In genomic region chr5:146750273-146750672, GRCm38 (mm10) we compare ENCODE assay signal across 13 mouse cellular contexts. TPM values are rescaled to one million over a fixed set of nuclear protein-coding genes. Genes with fewer than 3 reads are reported as not detected.
DNase-seq lines count a peak whose midpoint lies in the region; ATAC-seq and TF ChIP-seq lines count a peak whose summit lies in the region.
"Had no signal": no experiment of that assay in that cellular context is flagged by ENCODE, and none has a peak within 500 bp of the region (broad histone marks: within the 10 kb centered on the region; RNA-seq: fewer than 3 reads in every experiment).

No protein-coding gene starts in this region.

- ATAC-seq in erythroblast, adult 5-6 weeks (replicated peaks; ENCODE audit: low FRiP score, poor library complexity, severe bottlenecking): 0 out of 2 replicates have a peak, but pooled peaks have one; percentile 7
- ATAC-seq in CD4-positive, CD25-positive, alpha-beta regulatory T cell, adult 4 months: no peak

- no peak overlapping the region for H3K4me3 ChIP-seq in layer of hippocampus, adult 2 months
- H3K4me3 ChIP-seq: heart, embryonic 13.5 days; left cerebral cortex, adult 2 months; neural tube, embryonic 12.5 days had no signal

- DNase-seq in layer of hippocampus, adult 2 months (ENCODE audit: low spot score in 2 of 2): no peak
- DNase-seq in layer of hippocampus, postnatal 10 days (ENCODE audit: low spot score in 2 of 2): no peak
- peak; percentile 50 for DNase-seq in cerebellum, adult 11-12 months
- peak; percentile 60 for DNase-seq in heart, postnatal 4 days
- no peak for DNase-seq in lung, adult 18-20 months
- DNase-seq: kidney, adult 18-20 months had no signal

- TF ChIP-seq CTCF in layer of hippocampus, adult 2 months (conservative IDR thresholded peaks at IDR 0.05): no peak

- 0 out of 2 replicates have a peak overlapping the region, but pooled peaks have one; percentile 0 for H3K27ac ChIP-seq in layer of hippocampus, adult 2 months
- H3K27ac ChIP-seq: heart, embryonic 13.5 days; left cerebral cortex, adult 2 months; liver, embryonic 14.5 days; neural tube, embryonic 12.5 days; stomach, postnatal 0 days had no signal

RNA-seq across cellular contexts. Expression of gene Usp12, which starts 44.5 kb away (rescaled TPM):
- total RNA-seq in layer of hippocampus, adult 2 months (2021): 10 to 100 TPM; 58.4 to 62.5 TPM
- 10 to 100 TPM; 64.4 to 67.3 TPM for total RNA-seq in layer of hippocampus, postnatal 10 days (2021)
- 7.9 and 8.6 TPM in 2 replicates for total RNA-seq in erythroblast, adult 5-6 weeks (2015; ENCODE audit: low replicate concordance)
- 7.1 and 11.2 TPM in 2 replicates for total RNA-seq in erythroblast, adult 5-6 weeks (2017; ENCODE audit: low replicate concordance)
- 10 to 100 TPM; 18.5 to 20.5 TPM for total RNA-seq in heart, postnatal 4 days (2021)
- 1 to 10 TPM; 6.3 to 8.8 TPM for polyA plus RNA-seq in CD4-positive, CD25-positive, alpha-beta regulatory T cell, adult 4 months (2017; shearing (Covaris generic))

Comparison
In these comparisons a context has a peak if more than half of its experiments do, and no peak if none do; other contexts are left out.
1. DNase-seq: peak in cerebellum, adult 11-12 months (single experiment) and heart, postnatal 4 days (single experiment); none in layer of hippocampus, adult 2 months (0 of 2), layer of hippocampus, postnatal 10 days (0 of 2) and lung, adult 18-20 months (0 of 2).